Mouse (Mus musculus) hematopoietic stem cell, adult 5-6 weeks (primary cell): Measurements from ENCODE around the gene Phf7. TPM values are rescaled to one million over a fixed set of nuclear protein-coding genes. Genes with fewer than 3 reads are reported as not detected.

Experiments
- ATAC-seq, 2 experiments: fragments of 125-278 bp in 1 of 2; replicated peaks in 1 of 2; 2 replicates each; pipeline ENCODE4 v1.8.0; 2016 to 2017; ENCODE audit warnings: inconsistent platforms in 2 of 2, mild to moderate bottlenecking in 2 of 2, moderate number of reproducible peaks in 2 of 2, low read depth in 1 of 2, moderate TSS enrichment in 1 of 2; ENCODE audit not compliant: low FRiP score in 2 of 2, poor library complexity in 2 of 2, severe bottlenecking in 2 of 2, insufficient read depth in 1 of 2, low TSS enrichment in 1 of 2
- total RNA-seq: library from RNA; stranded (forward); fragments of 172-1452, 232-1000 nt; gene quantifications from 2 replicates; pipeline ENCODE4 v1.2.3, GENCODE M21; 2017

Phf7 gene
- 14.6 and 21.7 TPM in 2 replicates for total RNA-seq

DNA sequence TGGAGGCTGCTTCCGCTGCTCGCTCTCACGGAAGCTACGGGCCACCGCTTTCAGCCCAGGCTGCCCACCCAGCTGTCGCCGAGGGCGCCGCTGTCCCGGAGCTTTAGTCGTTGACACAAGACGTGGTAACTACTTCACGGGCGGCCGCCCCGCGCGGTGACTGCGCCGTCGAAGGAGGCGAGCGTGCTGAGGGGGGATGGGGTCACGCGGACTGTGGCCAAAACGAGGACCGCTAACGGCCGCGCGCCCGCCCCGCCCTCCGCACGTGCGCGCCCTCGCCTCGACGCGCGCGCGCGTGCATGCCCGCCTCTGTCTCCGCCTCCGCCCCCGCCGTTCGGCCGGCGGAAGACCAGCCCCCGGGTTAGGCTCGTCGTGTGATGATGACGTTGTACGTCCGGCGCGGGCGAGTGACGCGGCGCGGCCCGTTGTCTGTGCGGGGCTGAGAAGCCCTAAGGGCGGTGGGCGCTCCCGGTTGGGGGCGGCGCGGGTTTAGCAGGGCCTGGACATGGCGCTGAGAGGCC is at the start of gene Phf7, which contains the start of gene Bap1:
Gene Phf7, minus strand, starts transcription at position 234 of the 521 bp plus-strand sequence.
Gene Bap1, plus strand, starts transcription at position 367 of the 521 bp plus-strand sequence.
- peak; percentile 78 to 86 for ATAC-seq

GRCm38 (mm10) chr14:31285728-31286127 is 34.6 kb upstream of the Phf7 start:
- ATAC-seq = no peak

DNA sequence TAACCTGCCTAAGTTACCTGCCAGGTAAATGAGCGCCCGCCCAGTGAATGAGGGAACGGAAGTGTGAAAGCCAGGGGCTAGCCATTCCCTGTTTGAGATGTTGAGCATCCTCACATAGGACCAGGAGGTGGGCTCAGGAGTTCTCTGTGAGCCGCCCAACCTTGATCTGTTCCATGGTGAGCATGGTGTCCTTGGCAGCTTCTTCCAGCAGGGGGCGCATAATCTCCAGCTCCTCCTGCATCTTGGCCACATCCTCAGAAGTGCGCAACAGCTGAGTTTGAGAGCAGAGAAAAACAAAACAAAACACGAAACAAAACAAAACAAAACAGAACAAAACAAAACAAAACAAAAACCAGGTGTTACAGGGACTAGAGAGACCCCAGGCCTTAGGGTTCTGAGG is 21.0 kb upstream of the Phf7 start:
- ATAC-seq = peak; percentile 71 to 81

DNA sequence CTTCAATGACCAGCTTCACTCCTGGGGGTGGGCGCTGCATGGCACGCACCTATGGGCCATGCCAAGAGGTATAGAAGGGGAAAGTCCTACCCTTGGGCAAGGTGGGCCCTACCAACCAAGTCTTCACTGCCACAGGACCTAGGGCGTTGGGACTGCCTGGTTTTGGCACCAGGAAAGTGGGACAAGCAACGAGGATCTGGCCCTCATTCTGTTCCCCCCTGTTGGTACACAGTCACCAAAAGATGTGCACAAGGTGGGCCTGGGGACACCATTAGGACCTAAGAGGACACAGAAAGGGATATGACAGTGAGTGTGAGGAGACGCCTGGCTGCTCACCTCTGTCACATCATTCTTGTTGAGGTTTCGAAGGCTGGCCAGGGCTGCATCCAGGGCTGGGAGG is 20.0 kb upstream of the Phf7 start:
- ATAC-seq = no peak

DNA sequence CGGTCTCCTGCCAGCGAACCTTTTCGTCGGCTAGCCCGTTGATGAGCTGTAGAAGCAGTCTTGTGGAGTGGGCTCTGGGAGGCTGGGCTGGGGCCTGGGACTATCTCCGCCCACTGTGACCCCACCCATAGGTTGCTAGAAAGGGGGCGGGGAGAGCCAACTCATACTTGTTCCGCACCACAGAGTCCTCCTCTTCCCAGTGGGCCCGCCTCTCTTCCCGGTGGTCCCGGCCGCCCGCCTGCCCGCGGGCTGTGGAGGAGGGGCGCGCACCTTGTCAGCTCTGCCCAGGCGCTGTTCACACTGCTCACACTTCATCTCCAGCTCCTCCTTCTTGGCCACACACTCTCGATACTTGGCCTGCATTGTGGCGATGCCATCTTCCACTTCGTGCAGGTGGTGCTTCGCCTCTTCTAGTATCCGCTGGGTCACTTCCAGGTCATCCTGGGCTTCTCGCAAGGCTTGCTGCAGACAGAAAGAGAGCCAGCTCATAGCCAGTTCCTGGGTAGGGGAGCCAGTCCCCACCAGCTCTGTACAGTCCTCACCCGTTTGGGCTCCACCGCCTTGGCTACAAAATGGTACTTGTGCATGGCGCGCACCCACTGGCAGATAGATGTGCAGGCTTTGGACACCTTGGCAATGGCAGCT is 18.5 kb upstream of the Phf7 start:
- ATAC-seq = peak; percentile 48 to 52; a peak in 3 of 4 replicates

DNA sequence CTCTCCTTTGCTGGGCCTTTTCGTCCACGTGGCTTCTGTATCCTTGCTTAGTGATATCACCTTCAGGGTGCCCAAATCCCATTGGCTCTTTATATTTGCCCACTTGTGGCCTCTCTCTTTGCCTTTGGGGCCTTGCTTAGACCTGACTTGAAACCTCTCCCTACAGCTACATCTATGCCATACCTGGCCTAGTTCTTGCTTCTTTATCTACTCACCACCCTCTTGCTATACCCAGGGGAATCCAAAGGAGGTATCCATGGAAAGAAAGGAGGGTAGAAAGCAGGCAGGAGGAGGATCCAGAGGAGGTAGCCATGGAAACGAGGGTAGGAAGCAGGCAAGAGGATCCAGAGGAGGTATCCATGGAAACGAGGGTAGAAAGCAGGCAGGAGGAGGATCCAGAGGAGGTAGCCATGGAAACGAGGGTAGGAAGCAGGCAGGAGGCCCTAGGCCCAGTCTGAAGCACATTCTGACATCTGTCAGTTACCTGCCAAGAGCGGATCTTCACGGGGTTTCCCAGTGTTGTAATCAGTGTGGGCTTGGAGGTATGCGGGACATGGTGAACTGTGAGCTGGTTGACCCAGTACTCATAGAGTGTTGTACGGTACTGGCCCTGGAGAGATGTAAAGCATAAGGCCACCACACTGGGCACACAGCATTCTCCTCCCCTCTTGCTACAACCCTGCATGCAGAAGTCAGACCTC is 17.3 kb upstream of the Phf7 start:
- no peak for ATAC-seq

DNA sequence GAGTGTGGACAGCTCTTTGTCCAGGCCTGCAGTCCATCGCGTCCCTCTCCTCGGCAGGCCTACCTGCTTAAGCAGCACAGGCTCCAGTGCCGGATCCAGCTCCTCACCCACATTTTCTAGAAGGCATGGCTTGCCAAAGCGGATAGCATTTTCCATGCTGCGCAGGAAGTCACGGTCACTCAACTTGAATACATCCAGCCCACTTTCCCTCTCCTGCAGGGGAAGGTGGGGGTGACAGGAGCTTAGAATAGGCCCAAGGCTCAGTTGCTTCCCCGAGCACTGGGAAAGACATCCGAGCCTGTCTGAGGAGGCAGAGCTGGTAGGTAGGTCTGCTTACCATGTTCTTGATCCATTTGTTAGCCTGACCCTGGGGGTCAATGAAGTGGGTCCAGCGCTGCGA is 16.5 kb upstream of the Phf7 start:
- ATAC-seq = no peak

DNA sequence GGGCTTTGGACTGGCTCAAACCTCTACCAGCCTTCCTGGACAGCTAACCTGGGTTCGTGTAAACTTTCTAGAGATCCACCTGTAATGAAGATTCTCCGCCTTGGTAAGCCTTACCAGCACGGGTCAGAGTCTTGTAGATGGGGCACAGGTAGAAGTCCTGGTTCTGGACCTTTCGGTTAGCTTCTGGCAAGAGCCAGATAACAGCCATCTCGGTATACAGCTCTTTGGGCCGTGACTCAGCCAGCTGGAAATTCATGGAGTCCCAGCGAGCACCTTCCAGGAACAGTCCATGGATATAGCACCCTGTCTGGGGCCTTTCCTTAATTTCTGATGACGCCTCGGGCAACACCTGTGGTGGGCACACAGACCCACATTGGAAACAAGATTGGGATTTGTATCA is 9.8 kb upstream of the Phf7 start:
- no peak for ATAC-seq

- peak in 1 of 2 experiments; percentile 18; a peak in 1 of 4 replicates for ATAC-seq
These were observed 9.3 kb upstream of the Phf7 start for GRCm38 (mm10) chr14:31260374-31260773.

DNA sequence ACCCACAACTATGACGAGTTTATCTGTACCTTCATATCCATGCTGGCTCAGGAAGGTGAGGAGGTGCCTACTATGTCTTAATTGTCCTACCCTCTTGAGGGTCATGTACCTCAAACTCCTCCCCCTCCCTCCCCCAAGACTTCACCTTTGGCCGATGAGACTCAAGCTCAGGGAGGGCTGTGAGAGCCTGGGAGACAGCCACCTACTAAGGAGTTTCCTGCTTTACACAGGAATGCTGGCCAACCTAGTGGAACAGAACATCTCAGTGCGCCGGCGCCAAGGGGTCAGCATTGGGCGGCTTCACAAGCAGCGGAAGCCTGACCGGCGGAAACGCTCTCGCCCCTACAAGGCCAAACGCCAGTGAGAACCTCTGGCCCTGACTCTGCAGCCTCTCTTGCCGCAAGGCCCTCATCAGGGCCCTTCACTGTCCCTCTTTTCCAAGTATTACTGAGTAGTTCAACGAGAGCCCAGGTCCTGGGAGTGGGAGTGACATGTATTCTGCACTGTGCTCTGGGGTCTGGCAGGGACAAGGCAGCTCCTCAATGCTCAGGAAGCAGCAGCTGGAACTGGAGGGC is 7.4 kb upstream of the Phf7 start:
- ATAC-seq = no peak

- ATAC-seq = no peak
These were observed 974 bp upstream of the Phf7 start for GRCm38 (mm10) chr14:31252091-31252490.

- peak in 1 of 2 experiments; percentile 18; a peak in 1 of 4 replicates for ATAC-seq
These were observed 509 bp upstream of the Phf7 start for GRCm38 (mm10) chr14:31251626-31252025.

- peak; percentile 9 to 66 for ATAC-seq
These were observed 664 bp downstream of the Phf7 start for GRCm38 (mm10) chr14:31250222-31251083.

DNA sequence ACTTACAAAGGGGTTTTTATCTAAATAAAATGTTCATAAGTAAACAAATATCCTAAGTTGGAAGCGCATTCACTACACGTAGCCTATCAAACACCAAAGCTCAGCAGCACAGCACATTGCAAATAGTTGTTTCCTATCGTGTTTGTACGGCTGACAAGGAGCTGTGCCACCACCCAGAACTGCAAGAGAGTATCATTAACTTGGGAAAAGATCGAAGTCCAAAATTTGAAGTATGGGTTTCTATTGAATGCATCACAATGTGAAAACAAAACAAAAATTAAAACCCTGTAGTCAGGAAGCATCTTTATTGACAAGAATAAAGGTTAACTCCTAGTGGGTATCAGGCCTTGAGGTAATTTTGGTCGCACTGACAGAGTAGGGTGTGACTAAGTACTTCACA is 2.7 kb downstream of the Phf7 start:
- ATAC-seq = no peak

DNA sequence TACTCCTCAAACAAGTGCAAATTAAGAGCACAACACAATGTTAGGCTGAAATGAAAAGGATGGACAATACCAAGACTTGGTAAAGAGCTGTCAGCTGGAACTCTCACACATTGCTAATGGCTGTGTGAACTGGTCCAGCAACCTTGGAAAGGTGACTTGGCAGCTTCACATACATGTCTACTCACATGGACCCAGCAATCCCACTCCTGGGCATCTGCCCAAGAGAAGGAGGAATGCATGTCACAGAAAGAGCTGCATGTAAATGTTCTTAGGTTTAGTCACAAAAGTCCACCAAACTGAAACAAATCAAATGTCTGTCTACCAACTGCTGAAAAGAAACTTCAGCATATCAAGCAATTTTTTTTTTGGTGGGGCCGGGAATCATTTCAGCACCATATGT is 5.2 kb downstream of the Phf7 start:
- no peak for ATAC-seq

DNA sequence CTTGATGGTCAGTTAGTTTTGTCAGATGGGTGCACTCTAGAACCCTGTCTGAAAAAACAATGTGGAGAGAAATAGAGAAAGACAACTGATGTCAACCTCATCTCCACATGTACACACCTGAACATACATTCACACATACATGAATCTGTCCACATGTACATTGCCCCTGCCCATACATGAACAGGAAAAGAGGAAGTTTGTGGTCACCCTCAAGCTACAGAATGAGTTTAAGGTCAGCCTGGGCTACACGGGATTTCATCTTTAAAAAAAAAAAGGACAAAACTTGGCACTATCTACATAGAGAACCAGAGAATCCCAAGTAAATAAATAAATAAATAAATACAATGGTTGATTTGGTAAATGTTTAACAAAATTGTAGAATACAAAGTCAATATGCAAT is 6.3 kb downstream of the Phf7 start:
- ATAC-seq = no peak; a peak in 1 of 4 replicates

GRCm38 (mm10) chr14:31240528-31240927 is 10.6 kb downstream of the Phf7 start:
- ATAC-seq = no peak
